Mouse (Mus musculus): ENCODE data around the gene Ptma. TPM values are rescaled to one million over a fixed set of nuclear protein-coding genes. Genes with fewer than 3 reads are reported as not detected.

Ptma gene
- polyA plus RNA-seq, 1 experiment from 2014 or later, result 1,639 TPM

DNA sequence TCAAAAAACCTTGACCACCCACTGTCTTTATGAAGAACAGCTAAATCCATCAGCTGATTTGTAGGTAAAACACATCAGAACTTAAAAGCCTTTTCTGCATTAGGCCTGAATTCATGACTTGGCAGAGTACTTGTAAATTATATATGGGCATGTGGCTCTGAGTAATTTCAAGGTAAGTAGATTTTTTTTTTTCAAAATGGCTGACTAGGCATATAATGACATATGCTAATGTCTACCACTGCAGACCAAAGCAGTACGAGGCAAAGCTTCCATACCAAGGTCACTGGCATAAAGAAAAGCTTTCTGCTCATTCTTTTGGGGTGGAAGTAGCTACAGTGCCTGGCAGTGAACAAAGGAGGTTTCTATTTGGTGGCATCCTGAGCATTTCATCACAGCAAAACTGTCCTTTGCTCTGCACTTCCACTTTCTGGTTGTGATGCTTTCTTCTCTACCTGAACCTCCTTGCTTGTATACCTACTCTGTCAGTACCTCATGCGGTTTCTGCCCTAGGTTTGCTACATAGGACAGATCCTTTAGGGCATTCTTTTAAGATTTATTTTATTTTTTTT, 42.9 kb downstream of the Ptma start:
- no peak for ATAC-seq
- WGBS (ENCODE audit: insufficient replicate concordance), result 82% methylated on average over 2 of the region's 2 CpGs
- Histone ChIP-seq H3K36me3 (no peaks in the 10 kb centered on the region; the same call in 1 of the 2 replicates), H3K9ac (no peak overlapping the region), H3K27me3 (replicated peaks) (no peaks in the 10 kb centered on the region), H3K9me3 (replicated peaks) (no peaks in the 10 kb centered on the region), H3K4me2 (no peak overlapping the region), H3K27ac (no peak overlapping the region), H3K4me1 (peaks cover 4% of the 10 kb centered on the region; the same call in 1 of the 2 replicates), H3K4me3 (no peak overlapping the region)

DNA sequence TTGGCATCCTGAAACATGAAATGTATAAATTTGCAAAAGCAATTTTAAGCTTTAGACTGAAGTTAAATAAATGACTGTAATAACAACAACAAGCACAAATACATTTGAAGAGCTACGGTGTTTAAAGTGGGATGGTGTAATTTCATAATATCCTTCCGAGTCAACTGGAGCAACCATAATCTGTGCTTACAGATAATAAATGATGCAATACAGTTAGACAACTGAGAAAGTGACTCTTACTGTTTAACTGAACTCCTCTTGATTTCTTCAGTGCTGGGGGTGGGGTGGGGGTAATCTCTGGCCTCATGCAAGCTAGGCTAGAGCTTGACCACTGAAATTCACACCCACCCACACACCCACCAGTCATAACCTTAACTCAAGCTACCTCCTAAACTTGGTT, 44.9 kb downstream of the Ptma start:
- H3K9ac ChIP-seq, result no peak overlapping the region
- no peaks in the 10 kb centered on the region for H3K4me1 ChIP-seq
- no peak overlapping the region for H3K4me3 ChIP-seq
- no peaks in the 10 kb centered on the region for H3K9me3 ChIP-seq (replicated peaks)
- ATAC-seq, result no peak
- no peak overlapping the region for H3K27ac ChIP-seq
- 69% methylated on average over 2 of the region's 2 CpGs for WGBS (ENCODE audit: insufficient replicate concordance)
- H3K36me3 ChIP-seq, result no peaks in the 10 kb centered on the region
- H3K27me3 ChIP-seq (replicated peaks), result no peaks in the 10 kb centered on the region
- H3K4me2 ChIP-seq, result no peak overlapping the region

DNA sequence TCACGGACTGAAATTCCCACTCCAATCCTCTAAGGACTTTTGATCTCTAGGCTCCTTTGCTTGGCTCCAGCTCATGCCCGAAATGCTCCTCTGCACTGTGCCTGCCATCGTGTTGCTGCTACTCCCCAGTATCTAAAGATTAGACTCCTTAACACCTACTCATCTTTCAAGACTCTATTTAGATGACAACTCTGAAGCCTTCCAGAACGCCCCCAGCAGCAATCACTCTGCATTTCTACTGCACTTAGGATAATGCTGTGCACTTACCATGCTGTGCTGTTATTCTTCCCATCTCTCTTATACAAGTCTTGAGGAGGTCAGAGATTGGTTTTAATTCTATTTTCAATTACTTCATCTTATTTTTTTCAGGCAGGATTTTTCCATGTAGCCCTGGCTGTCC, 45.4 kb downstream of the Ptma start:
- H3K27me3 ChIP-seq (replicated peaks), result no peaks in the 10 kb centered on the region
- no peaks in the 10 kb centered on the region for H3K9me3 ChIP-seq (replicated peaks)
- WGBS (ENCODE audit: insufficient replicate concordance), result 66% methylated on average over 4 of the region's 4 CpGs
- no peak overlapping the region for H3K27ac ChIP-seq
- H3K4me3 ChIP-seq, result no peak overlapping the region
- H3K9ac ChIP-seq, result no peak overlapping the region
- no peak overlapping the region for H3K4me2 ChIP-seq
- no peaks in the 10 kb centered on the region for H3K4me1 ChIP-seq
- H3K36me3 ChIP-seq, result no peaks in the 10 kb centered on the region
- ATAC-seq, result no peak

Other genes starting within 250 kb of the Ptma start
- gene B3gnt7, start 223.9 kb upstream of the Ptma start, polyA plus RNA-seq (2016; fragmentation: Nextera tagmentation; extraction: Ambion mirVana), result 4.7 and 4.8 TPM in 2 replicates
- 648 and 660 TPM in 2 replicates for gene Ncl, start 167.3 kb upstream of the Ptma start, polyA plus RNA-seq (2016; fragmentation: Nextera tagmentation; extraction: Ambion mirVana)
- 0.19 TPM in 1 of 2 replicates, not detected in the other for gene Nmur1, start 100.5 kb upstream of the Ptma start, polyA plus RNA-seq (2016; fragmentation: Nextera tagmentation; extraction: Ambion mirVana)
- gene Tex44, start 100.4 kb upstream of the Ptma start, polyA plus RNA-seq (2016; fragmentation: Nextera tagmentation; extraction: Ambion mirVana), result not detected in 2 replicates
- 44.0 and 48.0 TPM in 2 replicates for gene Pde6d, start 55.9 kb downstream of the Ptma start, polyA plus RNA-seq (2016; fragmentation: Nextera tagmentation; extraction: Ambion mirVana)
- 23.4 and 24.3 TPM in 2 replicates for gene Cops7b, start 56.2 kb downstream of the Ptma start, polyA plus RNA-seq (2016; fragmentation: Nextera tagmentation; extraction: Ambion mirVana)
- not detected in 2 replicates for gene Nppc, start 143.8 kb downstream of the Ptma start, polyA plus RNA-seq (2016; fragmentation: Nextera tagmentation; extraction: Ambion mirVana)
- gene Dis3l2, start 177.1 kb downstream of the Ptma start, polyA plus RNA-seq (2016; fragmentation: Nextera tagmentation; extraction: Ambion mirVana), result 13.2 and 15.0 TPM in 2 replicates

Data from liver, embryonic 12.5 days (tissue).